Mouse (Mus musculus) E14TG2a.4 (cell line): ENCODE results near the gene Abl1.

Source experiments
- H3K27me3 ChIP-seq: 2 replicates; pipeline ENCODE4 v1.6.1; 2014; ENCODE audit warnings: low read length, control low read depth; ENCODE audit not compliant: insufficient read depth
- H3K36me3 ChIP-seq: 2 replicates; pipeline ENCODE4 v1.6.1; 2014; ENCODE audit warnings: low read length, control low read depth; ENCODE audit not compliant: insufficient read depth
- H3K4me1 ChIP-seq: replicated peaks from 2 replicates; pipeline ENCODE4 v1.6.1; 2014; ENCODE audit warnings: low read depth, low read length, control low read depth
- H3K4me3 ChIP-seq: replicated peaks from 2 replicates; pipeline ENCODE4 v1.5.1; 2014; ENCODE audit warnings: mild to moderate bottlenecking, low read length
- H3K9me3 ChIP-seq: 2 replicates; pipeline ENCODE4 v1.6.1; 2014; ENCODE audit warnings: low read length, control low read depth
- CTCF ChIP-seq: conservative IDR thresholded peaks from 2 replicates; pipeline ENCODE4 v1.5.1; 2014; ENCODE audit warnings: low read length
- NANOG ChIP-seq: IDR thresholded peaks from 2 replicates; pipeline ENCODE4 v1.6.1; 2014; ENCODE audit warnings: borderline replicate concordance, low read length, mixed read lengths
- POU5F1 ChIP-seq: IDR thresholded peaks from 2 replicates; pipeline ENCODE4 v1.6.1; 2014; ENCODE audit warnings: low read length, borderline replicate concordance

The Abl1 gene

DNA sequence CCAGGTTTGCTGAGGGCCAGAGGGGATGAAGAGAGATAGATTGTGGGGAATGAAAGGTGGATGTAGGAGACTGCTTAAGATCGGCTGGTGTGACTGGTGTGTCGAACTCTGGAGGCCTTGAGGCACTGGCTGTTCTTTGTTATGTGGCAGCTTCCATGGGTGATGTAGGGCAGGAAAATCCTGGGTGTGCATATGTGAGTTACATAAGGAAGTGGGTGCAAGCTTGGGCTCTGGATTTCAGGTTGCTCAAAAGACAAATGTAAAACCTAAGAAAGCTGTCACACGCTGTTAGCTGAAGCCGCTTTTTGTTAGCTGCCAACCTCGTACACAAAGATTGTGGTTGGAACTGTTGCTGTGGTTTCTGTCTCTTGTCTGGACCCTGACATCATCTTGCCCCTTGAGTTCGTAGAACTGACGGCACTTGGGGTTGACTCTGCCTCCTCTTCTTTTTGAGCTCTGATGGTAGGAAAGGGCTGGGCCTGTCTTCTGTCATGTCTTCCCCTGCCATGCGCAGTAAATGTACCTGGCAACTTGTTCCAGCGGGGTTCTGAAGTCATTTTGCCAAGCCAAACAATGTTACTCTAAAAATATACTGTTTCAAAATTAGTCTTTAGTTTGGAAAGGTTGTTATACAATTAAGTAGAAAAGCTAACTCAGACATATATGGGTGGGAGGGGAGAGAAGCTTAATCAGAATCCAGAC is 39.6 kb downstream of the Abl1 start:
- Histone ChIP-seq H3K4me1 (peaks cover 30% of the 10 kb centered on the region), H3K9me3 (no peaks in the 10 kb centered on the region), H3K4me3 (no peak overlapping the region), H3K36me3 (peaks cover 11% of the 10 kb centered on the region; the same call in 1 of the 2 replicates), H3K27me3 (no peaks in the 10 kb centered on the region)
- TF ChIP-seq POU5F1 (no peak), CTCF (no peak), NANOG (no peak)

DNA sequence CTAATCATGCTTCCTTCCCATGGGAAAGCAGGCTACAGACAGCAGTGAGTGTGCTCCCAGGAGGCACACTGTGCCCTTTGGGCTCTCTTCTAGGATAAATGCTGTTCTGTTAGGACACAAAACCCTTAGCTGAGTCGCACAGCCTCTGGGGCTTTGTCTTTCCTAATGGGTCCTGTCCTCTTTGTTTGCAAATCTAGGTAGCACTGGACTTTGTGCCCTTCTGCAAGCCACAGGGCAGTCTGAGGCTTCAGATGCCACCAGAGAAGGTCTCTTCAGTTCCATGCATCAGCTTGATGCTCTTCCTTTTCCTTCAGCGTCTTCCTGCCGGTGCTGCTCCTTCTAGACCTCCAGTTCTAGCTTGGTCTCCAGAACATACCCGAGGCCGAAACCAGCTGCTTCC is 42.5 kb downstream of the Abl1 start:
- Histone ChIP-seq H3K9me3 (no peaks in the 10 kb centered on the region), H3K27me3 (no peaks in the 10 kb centered on the region), H3K4me1 (peaks cover 27% of the 10 kb centered on the region), H3K36me3 (peaks cover 11% of the 10 kb centered on the region; the same call in 1 of the 2 replicates), H3K4me3 (no peak overlapping the region)
- TF ChIP-seq POU5F1 (no peak), CTCF (no peak), NANOG (no peak)

DNA sequence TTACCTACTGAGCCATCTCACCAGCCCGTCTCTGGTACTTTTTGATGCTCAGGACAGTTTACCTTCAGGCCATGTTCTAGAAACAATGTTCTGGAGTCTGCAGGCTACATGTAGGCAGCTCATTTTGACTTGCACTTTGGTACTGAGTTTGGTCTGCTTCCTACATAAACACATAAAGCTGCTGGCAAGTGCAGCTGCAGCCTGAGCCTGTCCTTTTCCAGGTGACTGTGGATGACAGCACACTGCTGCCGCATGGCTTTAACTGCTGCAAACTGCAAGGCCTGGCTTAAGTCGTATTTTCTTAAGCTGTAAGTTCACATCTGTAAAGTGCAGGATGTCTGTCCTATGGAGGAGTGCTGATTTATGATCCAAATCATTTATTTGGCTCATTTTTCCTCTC is 44.3 kb downstream of the Abl1 start:
- H3K4me1 ChIP-seq: peaks cover 28% of the 10 kb centered on the region
- H3K9me3 ChIP-seq: no peaks in the 10 kb centered on the region
- H3K36me3 ChIP-seq: peaks cover 6% of the 10 kb centered on the region; the same call in 1 of the 2 replicates
- no peak for TF ChIP-seq POU5F1
- TF ChIP-seq NANOG: no peak
- TF ChIP-seq CTCF: no peak
- no peak overlapping the region for H3K4me3 ChIP-seq
- no peaks in the 10 kb centered on the region for H3K27me3 ChIP-seq

DNA sequence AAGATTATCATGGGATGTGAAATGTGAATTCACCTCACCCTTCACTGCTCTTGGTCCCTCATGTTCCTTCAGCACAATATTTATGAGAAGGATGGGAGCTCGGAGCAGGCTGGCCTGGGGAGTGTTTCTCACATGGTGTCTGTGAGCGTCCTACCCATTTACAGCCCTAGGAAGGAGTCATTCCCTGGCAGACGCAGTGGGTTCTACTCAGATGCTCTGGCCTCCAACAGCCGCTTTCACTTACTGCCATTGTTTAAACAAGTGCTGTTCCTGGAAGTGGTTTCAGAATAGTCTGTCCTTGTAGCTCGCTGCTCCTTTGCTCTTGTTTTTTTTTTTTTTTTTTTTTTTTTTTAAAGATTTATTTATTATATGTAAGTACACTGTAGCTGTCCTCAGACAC is 45.4 kb downstream of the Abl1 start:
- H3K4me1 ChIP-seq: peaks cover 27% of the 10 kb centered on the region
- peaks cover 11% of the 10 kb centered on the region; the same call in 1 of the 2 replicates for H3K36me3 ChIP-seq
- H3K9me3 ChIP-seq: no peaks in the 10 kb centered on the region
- no peak overlapping the region for H3K4me3 ChIP-seq
- TF ChIP-seq NANOG (no peak), CTCF (no peak), POU5F1 (no peak)
- H3K27me3 ChIP-seq: no peaks in the 10 kb centered on the region

DNA sequence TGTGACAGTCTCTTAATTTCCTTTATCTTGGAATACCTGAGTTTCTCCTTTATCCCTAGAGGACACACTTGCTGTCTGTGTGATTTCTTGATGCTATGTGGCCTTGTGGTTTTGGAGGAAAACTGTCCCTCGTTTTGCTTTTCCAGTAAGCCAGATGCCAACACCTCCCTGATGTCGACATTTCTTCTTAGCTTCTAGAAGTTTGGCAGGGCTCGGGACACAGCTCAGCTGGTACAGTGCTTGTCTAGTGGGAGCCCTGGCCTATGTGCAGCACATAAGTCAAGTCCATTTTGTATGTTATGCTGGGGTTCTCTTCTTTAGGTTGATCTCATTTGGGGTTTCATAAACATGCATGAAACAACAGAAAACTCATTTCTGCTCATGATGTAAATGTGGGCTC is 50.9 kb downstream of the Abl1 start:
- Histone ChIP-seq H3K4me1 (peaks cover 59% of the 10 kb centered on the region), H3K4me3 (no peak overlapping the region), H3K27me3 (no peaks in the 10 kb centered on the region), H3K9me3 (no peaks in the 10 kb centered on the region), H3K36me3 (0 out of 2 replicates have a peak, but pooled peaks cover 5% of the 10 kb centered on the region)
- no peak for TF ChIP-seq NANOG
- no peak for TF ChIP-seq POU5F1
- TF ChIP-seq CTCF: no peak

DNA sequence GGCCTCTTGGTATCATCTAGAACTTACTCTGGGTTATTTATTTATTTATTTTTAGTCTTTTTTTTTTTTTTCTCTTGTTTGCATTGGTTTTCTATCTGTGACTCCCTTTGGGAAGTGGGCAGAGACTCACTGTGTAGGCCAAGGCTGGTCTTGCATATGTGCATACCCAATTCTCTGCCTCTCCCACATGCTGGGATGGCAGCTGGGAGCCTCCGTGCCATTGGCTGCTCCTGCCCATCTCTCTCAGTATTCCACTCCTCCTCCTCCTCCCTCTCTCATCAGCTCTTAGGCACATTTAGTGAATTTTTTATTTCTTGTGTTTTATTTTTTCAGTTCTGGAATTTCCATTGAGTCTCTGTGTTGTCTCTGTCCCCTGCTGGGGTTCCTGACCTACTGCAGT is 53.6 kb downstream of the Abl1 start:
- Histone ChIP-seq H3K27me3 (no peaks in the 10 kb centered on the region), H3K36me3 (0 out of 2 replicates have a peak, but pooled peaks cover 5% of the 10 kb centered on the region), H3K4me1 (peaks cover 65% of the 10 kb centered on the region), H3K4me3 (peak overlapping the region; percentile 24; the same call in 1 of the 2 replicates), H3K9me3 (no peaks in the 10 kb centered on the region)
- TF ChIP-seq NANOG (no peak), CTCF (no peak), POU5F1 (peak; percentile 79)

DNA sequence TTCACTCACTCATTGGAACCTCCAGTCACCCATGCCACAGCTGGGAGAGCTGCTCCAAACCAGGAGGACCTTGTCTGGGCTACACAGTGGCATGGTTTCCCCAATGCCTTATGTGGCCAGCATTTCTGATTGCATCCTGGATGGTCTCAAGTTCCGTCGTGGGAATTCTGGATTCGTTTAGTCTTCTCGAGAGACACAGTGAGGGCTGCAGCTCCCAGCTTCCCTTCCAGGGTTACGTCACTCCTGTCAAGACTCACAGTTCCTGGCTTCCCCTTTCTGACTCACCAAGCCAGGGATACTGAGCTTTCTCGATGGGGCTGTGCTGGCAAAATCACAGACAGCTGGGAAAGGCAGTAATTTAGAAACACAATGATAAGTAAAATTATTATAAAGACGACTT is 54.0 kb downstream of the Abl1 start:
- Histone ChIP-seq H3K4me1 (peaks cover 67% of the 10 kb centered on the region), H3K27me3 (no peaks in the 10 kb centered on the region), H3K9me3 (no peaks in the 10 kb centered on the region), H3K4me3 (peak overlapping the region; percentile 24; the same call in 1 of the 2 replicates), H3K36me3 (0 out of 2 replicates have a peak, but pooled peaks cover 5% of the 10 kb centered on the region)
- TF ChIP-seq POU5F1 (no peak), CTCF (no peak)

DNA sequence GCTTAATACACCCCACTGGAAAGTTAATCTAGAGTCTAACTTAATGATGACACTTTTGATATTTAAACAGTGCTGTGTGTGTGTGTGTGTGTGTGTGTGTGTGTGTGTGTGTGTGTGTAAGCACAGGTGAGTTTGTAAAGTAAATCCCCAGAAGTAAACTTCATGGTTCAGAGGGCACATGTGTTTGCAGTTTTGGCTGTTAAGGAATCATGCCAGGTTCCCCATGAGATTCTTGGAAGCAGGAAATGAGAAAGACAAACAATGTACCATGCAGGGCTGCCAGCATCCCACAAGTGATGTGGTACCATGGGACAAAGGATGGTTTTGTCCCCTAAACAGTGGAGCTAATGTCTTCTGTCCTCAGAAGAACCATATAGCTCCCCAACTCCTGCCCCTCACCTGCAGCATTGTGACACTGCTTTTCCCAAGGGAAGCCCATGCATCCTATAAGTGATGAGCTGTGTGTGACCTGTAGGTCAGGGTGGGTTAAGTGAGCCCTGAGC is 57.6 kb downstream of the Abl1 start:
- no peaks in the 10 kb centered on the region for H3K27me3 ChIP-seq
- TF ChIP-seq NANOG: no peak
- TF ChIP-seq CTCF: no peak
- no peak for TF ChIP-seq POU5F1
- H3K4me3 ChIP-seq: no peak overlapping the region
- H3K36me3 ChIP-seq: no peaks in the 10 kb centered on the region
- H3K9me3 ChIP-seq: no peaks in the 10 kb centered on the region
- peaks cover 96% of the 10 kb centered on the region for H3K4me1 ChIP-seq

DNA sequence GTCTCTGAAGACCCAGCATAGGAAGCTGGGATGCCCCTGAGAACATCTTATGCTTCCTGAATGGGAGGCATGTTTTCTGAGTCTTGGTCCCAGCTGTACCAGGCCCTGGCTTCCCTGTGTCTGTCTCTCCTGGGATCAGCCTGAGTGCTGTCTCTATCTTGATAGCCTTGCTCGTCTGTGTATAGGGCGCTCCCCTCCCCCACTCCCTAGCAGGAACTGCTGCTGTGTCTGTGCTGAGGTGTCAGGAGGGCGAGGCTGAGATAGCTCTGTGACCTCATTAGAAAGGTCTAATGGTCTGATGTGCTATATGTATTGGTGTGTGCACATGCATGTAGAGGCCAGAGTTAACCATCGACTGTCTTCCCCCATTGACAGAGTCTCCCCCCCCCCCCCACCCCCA is 58.7 kb downstream of the Abl1 start:
- H3K9me3 ChIP-seq: no peaks in the 10 kb centered on the region
- H3K27me3 ChIP-seq: no peaks in the 10 kb centered on the region
- no peaks in the 10 kb centered on the region for H3K36me3 ChIP-seq
- H3K4me1 ChIP-seq: peaks cover 96% of the 10 kb centered on the region
- TF ChIP-seq NANOG (no peak), CTCF (no peak), POU5F1 (no peak)
- no peak overlapping the region for H3K4me3 ChIP-seq
